Mouse (Mus musculus) midbrain, embryonic 13.5 days (tissue): ENCODE measurements around the gene Hoxb13. TPM values are rescaled to one million over a fixed set of nuclear protein-coding genes. Genes with fewer than 3 reads are reported as not detected.

Experiments used
- ATAC-seq: fragments of 200-750 bp; cut with Nextera tagmentation; 2 replicates; pipeline ENCODE4 v1.8.0; 2017; ENCODE audit warnings: mild to moderate bottlenecking, moderate TSS enrichment, moderate library complexity
- H3K27ac ChIP-seq: fragments of 300-500 bp; sonication (generic); 2 replicates; pipeline ENCODE4 v1.5.1; 2015; ENCODE audit warnings: inconsistent platforms, mild to moderate bottlenecking, moderate library complexity
- H3K27me3 ChIP-seq: fragments of 300-500 bp; sonication (generic); 2 replicates; pipeline ENCODE4 v1.6.1; 2015; ENCODE audit warnings: mild to moderate bottlenecking, inconsistent platforms
- H3K36me3 ChIP-seq: fragments of 300-500 bp; sonication (generic); 2 replicates; pipeline ENCODE4 v1.6.1; 2015; ENCODE audit warnings: mild to moderate bottlenecking, inconsistent platforms
- H3K4me1 ChIP-seq: fragments of 300-500 bp; sonication (generic); replicated peaks from 2 replicates; pipeline ENCODE4 v1.6.1; 2015; ENCODE audit warnings: inconsistent platforms
- H3K4me2 ChIP-seq: fragments of 300-500 bp; sonication (generic); replicated peaks from 2 replicates; pipeline ENCODE4 v1.6.1; 2015; ENCODE audit warnings: moderate library complexity, mild to moderate bottlenecking, inconsistent platforms
- H3K4me3 ChIP-seq: fragments of 300-500 bp; sonication (generic); replicated peaks from 2 replicates; pipeline ENCODE4 v1.5.1; 2015; ENCODE audit warnings: mild to moderate bottlenecking, inconsistent platforms
- H3K9ac ChIP-seq: fragments of 300-500 bp; sonication (generic); replicated peaks from 2 replicates; pipeline ENCODE4 v1.6.1; 2015; ENCODE audit warnings: mild to moderate bottlenecking, inconsistent platforms
- H3K9me3 ChIP-seq: fragments of 300-500 bp; sonication (generic); 2 replicates; pipeline ENCODE4 v1.6.1; 2016; ENCODE audit warnings: mild to moderate bottlenecking, inconsistent platforms
- WGBS: fragments of 180-500 bp; shearing (Covaris S2); methylation state at CpG from one replicate; pipeline ENCODE4 v1.1.7; 2015; 5-methylcytosine and 5-hydroxymethylcytosine counted together
- polyA plus RNA-seq: library from polyadenylated mRNA; unstranded; fragments of >200 nt; fragmentation: Nextera tagmentation; extraction: Ambion mirVana; gene quantifications from 2 replicates; pipeline ENCODE4 v1.2.1, GENCODE M21; 2015

Hoxb13 gene
- polyA plus RNA-seq, 1 experiment from 2014 or later, result not detected

DNA sequence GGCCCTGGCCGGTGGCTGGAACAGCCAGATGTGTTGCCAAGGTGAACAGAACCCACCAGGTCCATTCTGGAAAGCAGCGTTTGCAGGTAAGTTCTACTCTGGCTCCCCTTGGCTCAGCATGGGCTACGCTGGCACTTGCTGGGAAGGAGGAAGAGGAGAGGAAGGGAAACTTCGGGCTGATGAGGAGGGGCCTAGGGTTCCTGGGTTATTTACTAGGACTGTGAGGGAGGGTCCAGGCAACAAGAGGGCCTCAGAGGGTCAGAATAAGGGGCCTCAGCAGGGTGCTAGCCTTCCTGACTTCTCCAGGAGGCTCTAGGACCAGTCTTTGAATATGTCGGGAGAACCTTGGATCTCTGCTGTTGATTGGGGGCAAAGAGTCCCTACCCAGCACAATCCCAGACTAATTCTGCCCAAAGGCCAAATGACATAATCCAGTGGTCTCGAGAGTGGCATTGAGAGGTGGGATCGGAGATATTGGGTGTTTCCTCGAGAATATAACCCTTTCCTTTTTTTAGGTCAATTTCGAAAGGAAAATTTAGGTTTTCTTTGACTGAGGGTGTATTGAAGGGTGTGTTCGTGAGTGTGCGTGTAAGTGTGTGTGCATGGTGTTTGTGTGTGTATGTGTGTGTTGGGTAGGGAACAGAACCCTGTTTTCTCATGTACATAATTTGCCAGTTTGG, 985 bp downstream of the Hoxb13 start:
- no peak overlapping the region for H3K4me2 ChIP-seq
- H3K27me3 ChIP-seq, result peaks cover 100% of the 10 kb centered on the region
- H3K4me3 ChIP-seq, result no peak overlapping the region
- 7% methylated on average over 11 of the region's 11 CpGs for WGBS
- H3K36me3 ChIP-seq, result no peaks in the 10 kb centered on the region
- H3K9ac ChIP-seq, result no peak overlapping the region
- no peaks in the 10 kb centered on the region for H3K9me3 ChIP-seq
- no peak overlapping the region for H3K27ac ChIP-seq
- H3K4me1 ChIP-seq, result peaks cover 4% of the 10 kb centered on the region; the same call in 1 of the 2 replicates
- ATAC-seq, result no peak

DNA sequence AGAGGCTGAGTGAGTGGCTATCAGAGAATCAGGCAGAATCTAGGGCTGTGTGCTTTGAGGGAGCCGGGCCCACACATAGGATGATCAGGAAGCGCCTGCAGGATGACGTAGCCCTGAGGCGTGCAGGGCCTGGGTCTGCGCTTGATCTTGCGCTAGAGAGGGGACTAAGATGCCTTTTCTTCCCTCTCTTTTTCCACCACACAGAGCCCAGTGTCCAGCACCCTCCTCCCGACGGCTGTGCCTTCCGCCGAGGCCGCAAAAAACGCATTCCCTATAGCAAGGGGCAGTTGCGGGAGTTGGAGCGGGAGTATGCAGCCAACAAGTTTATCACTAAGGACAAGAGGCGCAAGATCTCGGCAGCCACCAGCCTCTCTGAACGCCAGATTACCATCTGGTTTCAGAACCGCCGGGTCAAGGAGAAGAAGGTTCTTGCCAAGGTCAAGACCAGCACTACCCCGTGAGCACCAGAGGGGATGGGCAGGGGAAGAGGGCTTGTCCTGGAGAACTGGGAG, 1.7 kb downstream of the Hoxb13 start:
- no peak overlapping the region for H3K4me2 ChIP-seq
- H3K4me1 ChIP-seq, result peaks cover 4% of the 10 kb centered on the region; the same call in 1 of the 2 replicates
- ATAC-seq, result no peak

DNA sequence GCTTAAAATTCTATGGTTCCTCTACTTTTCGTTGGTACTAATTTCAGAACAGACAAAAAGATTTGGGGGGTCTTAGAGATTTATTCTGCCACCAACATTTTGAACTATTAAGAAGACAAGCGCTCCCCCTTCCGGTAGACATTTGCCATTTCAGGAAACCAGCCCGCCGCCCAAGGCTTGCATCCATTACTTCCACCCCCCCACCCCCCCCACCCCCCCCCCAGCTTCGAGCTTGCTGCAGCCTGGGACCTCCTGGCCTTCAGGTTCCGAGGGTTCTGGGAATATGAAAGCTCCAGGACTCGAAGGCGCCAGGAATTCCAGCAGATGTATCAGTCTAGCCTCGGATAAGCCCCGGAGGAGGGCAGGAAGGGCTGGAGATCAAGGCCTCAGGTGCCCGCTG, 4.5 kb downstream of the Hoxb13 start:
- Histone ChIP-seq H3K4me2 (no peak overlapping the region), H3K27ac (no peak overlapping the region), H3K9me3 (no peaks in the 10 kb centered on the region), H3K36me3 (no peaks in the 10 kb centered on the region), H3K4me3 (no peak overlapping the region), H3K9ac (no peak overlapping the region), H3K27me3 (peaks cover 100% of the 10 kb centered on the region), H3K4me1 (peaks cover 4% of the 10 kb centered on the region; the same call in 1 of the 2 replicates)
- ATAC-seq, result no peak
- 3% methylated on average over 12 of the region's 12 CpGs for WGBS

More for the DNA sequence above, 1.7 kb downstream of the Hoxb13 start:
- peaks cover 100% of the 10 kb centered on the region for H3K27me3 ChIP-seq
- no peaks in the 10 kb centered on the region for H3K9me3 ChIP-seq
- no peak overlapping the region for H3K27ac ChIP-seq
- H3K9ac ChIP-seq, result no peak overlapping the region
- no peaks in the 10 kb centered on the region for H3K36me3 ChIP-seq
- H3K4me3 ChIP-seq, result no peak overlapping the region
- 1% methylated on average over 20 of the region's 20 CpGs for WGBS

DNA sequence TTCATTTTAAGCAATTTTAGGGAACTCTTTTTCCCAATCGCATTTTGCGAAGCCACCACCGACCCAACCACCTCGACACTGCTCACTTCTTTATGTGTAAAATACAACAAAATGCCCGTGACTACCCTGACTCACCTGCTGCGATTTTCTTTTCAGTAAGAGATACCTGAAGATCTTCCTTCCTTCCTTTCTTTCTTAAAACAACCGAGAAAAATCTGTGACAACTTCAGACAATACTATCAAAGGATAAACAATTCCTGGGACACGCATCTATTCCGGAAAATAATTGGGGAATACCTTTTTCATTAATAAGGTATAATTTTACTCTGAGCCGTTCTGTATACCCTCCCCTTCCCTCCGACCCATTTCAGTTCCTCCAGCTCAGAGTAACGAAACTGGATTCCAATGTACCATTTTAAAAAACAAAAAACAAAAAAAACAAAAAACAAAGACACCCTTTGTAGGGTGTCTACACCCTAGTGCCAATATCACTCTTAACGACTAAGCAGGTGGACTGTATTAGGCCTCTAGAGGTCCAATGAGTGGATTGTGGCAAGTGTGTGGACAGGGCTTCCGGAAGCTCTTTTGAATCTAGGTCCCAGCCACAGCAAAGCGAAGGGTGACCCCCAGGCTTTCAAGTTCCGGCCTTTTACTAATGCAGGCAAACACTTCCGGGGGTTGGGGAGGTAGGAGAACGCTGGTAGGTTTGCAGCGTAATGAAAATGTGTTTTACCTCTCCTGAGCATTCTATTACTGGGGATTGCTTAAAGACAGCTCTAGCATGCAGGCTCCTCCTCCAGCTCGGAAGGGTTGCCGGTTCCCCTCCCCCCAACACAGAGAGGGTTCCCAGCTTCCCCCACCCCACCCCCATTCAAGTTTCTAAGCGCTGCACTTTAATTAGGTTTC, 5.3 kb downstream of the Hoxb13 start:
- Histone ChIP-seq H3K4me2 (no peak overlapping the region), H3K36me3 (no peaks in the 10 kb centered on the region), H3K9me3 (no peaks in the 10 kb centered on the region)

DNA sequence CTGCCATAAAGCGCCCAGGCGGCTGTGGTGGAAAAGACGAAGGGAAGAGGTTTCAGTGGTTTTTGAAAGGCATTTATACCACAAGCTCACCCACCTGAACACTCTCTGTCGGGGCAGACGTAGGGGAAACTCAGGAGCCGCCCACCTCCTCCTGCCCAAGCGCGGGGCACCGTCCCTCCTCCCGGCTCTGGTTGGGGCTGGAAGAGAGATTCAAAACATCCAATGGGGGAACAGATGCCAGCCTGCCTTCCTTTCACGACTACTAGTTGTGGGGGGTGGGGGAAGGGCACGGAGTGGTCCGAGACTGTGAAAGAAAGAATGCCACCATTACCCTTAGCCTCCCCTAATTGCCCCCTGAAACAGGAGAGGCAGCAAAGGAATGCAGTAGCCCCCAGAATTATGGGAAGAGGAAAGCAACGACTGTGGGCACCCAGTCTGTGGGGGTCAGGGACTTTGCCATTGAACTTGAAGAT, 6.1 kb downstream of the Hoxb13 start:
- WGBS, result 0% methylated on average over 14 of the region's 14 CpGs
- Histone ChIP-seq H3K4me1 (no peaks in the 10 kb centered on the region), H3K4me2 (no peak overlapping the region), H3K9ac (no peak overlapping the region), H3K9me3 (no peaks in the 10 kb centered on the region), H3K27ac (no peak overlapping the region), H3K4me3 (no peak overlapping the region), H3K27me3 (peaks cover 100% of the 10 kb centered on the region), H3K36me3 (no peaks in the 10 kb centered on the region)
- no peak for ATAC-seq

More for the DNA sequence above, 5.3 kb downstream of the Hoxb13 start:
- 2% methylated on average over 22 of the region's 22 CpGs for WGBS
- no peaks in the 10 kb centered on the region for H3K4me1 ChIP-seq
- peaks cover 100% of the 10 kb centered on the region for H3K27me3 ChIP-seq
- ATAC-seq, result no peak
- no peak overlapping the region for H3K9ac ChIP-seq
- H3K4me3 ChIP-seq, result no peak overlapping the region
- no peak overlapping the region for H3K27ac ChIP-seq

DNA sequence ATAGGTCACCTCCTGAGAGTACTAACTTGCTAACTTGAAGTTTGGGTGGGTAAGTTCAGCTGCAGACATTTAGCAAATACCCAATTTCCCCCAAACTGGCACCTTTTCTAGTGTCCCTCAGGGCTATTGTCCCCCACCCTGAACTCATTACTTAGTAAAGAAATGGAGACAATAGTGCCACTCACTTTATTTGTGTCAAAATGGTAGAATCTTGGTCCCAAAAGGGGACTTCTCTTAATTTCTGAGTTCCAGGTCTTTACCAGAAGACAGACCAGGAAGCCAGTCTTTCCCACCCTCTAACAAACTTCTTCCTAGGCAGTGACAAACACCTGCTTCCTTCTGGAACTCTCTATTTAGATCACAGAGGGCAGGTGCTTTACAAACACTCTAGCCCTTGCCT, 7.6 kb downstream of the Hoxb13 start:
- no peaks in the 10 kb centered on the region for H3K4me1 ChIP-seq
- peaks cover 100% of the 10 kb centered on the region for H3K27me3 ChIP-seq
- H3K4me2 ChIP-seq, result no peak overlapping the region
- H3K4me3 ChIP-seq, result no peak overlapping the region
- ATAC-seq, result no peak
- no peaks in the 10 kb centered on the region for H3K9me3 ChIP-seq
- H3K9ac ChIP-seq, result no peak overlapping the region
- no peak overlapping the region for H3K27ac ChIP-seq
- H3K36me3 ChIP-seq, result no peaks in the 10 kb centered on the region

DNA sequence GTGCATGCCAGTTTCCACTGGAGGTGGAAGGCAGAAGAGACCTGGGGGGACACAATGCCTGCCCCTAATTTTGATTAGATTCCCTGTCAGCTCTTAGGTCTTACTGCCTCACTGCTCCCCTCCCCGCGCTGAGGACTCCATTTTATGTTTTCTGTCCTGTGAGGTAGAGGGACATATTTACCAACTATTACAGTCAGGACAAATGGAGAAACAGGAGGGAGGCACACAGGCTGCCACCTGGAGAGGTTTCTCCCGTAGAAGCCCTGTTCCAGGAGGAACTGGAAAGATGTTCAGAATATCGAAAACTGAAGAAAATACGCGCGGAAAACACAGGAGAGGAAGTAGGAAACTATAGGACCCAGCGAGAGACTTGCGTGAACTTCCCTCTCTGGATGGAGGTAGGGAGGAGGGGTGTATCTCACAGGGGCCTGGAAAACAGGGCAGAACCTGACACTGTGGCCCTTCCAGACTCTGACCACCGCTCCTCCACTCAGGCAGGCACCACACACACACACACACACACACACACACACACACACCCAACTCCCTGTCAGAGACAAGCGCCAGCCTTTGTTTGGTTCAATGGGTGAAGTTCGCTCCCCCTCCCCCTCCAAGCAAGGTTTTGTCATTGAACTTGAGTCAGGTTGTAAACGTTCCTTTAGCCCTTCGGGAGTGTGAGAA, 8.4 kb downstream of the Hoxb13 start:
- no peak overlapping the region for H3K27ac ChIP-seq
- no peaks in the 10 kb centered on the region for H3K9me3 ChIP-seq
- no peak for ATAC-seq
- 2% methylated on average over 14 of the region's 14 CpGs for WGBS
- no peak overlapping the region for H3K4me3 ChIP-seq
- no peaks in the 10 kb centered on the region for H3K4me1 ChIP-seq
- H3K9ac ChIP-seq, result no peak overlapping the region
- H3K36me3 ChIP-seq, result no peaks in the 10 kb centered on the region
- peaks cover 100% of the 10 kb centered on the region for H3K27me3 ChIP-seq
- H3K4me2 ChIP-seq, result no peak overlapping the region

DNA sequence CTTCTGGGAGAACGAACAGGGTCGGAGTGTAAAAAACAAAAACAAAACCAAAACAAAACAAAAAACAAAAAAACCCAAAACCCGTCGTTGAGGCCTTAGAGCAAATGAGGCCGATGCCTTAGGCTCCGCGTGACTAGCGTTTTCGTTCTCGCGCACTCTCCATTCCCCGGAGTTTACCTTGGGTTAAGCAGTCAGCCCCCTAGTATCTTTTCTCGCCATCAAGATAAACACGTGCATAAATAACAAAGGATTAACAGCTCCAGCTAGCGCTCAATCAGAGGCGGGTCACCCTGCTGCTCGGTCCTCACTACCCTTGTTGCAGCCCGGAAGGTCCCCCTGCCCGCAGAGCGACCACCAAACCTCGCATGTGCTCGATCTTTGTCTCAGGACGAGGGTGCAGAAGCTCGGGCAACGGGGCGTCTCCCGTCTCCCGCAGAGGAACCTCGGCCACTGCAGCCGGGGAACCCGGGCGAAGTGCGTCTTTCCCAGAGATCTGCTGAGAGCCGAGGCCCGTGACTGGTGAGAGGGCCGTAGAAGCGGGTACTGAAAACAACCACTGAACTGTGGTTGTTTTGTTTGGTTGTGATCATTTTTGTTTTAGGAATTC, 9.2 kb downstream of the Hoxb13 start:
- peaks cover 100% of the 10 kb centered on the region for H3K27me3 ChIP-seq
- H3K9me3 ChIP-seq, result no peaks in the 10 kb centered on the region
- ATAC-seq, result no peak
- no peak overlapping the region for H3K9ac ChIP-seq
- no peak overlapping the region for H3K4me2 ChIP-seq
- no peaks in the 10 kb centered on the region for H3K4me1 ChIP-seq
- WGBS, result under 1% methylated on average over 37 of the region's 37 CpGs
- no peak overlapping the region for H3K27ac ChIP-seq
- H3K4me3 ChIP-seq, result no peak overlapping the region
- no peaks in the 10 kb centered on the region for H3K36me3 ChIP-seq

DNA sequence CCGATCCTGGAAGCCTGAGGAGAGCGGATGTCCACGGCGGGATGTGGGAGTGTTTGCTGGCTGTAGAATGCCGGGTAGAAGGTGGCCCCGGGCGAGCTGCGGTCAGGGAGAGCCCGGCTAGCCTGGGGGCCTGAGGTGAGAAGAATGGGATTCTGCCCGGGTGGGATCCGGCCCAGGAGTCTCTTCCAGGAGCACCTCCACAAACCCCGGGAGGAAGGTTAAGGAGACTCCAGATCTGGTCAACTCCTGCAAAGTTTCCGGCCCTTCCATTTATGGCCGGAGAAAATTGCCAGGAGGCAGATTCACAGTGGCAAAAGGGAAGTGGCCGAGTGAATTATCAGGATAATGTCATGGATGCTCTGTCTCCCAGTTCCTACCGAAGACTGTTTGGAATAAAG, 9.7 kb downstream of the Hoxb13 start:
- under 1% methylated on average over 16 of the region's 16 CpGs for WGBS
- ATAC-seq, result no peak
- no peaks in the 10 kb centered on the region for H3K4me1 ChIP-seq
- H3K36me3 ChIP-seq, result no peaks in the 10 kb centered on the region
- H3K9me3 ChIP-seq, result no peaks in the 10 kb centered on the region
- no peak overlapping the region for H3K4me2 ChIP-seq
- no peak overlapping the region for H3K9ac ChIP-seq
- no peak overlapping the region for H3K27ac ChIP-seq
- no peak overlapping the region for H3K4me3 ChIP-seq
- H3K27me3 ChIP-seq, result peaks cover 100% of the 10 kb centered on the region

DNA sequence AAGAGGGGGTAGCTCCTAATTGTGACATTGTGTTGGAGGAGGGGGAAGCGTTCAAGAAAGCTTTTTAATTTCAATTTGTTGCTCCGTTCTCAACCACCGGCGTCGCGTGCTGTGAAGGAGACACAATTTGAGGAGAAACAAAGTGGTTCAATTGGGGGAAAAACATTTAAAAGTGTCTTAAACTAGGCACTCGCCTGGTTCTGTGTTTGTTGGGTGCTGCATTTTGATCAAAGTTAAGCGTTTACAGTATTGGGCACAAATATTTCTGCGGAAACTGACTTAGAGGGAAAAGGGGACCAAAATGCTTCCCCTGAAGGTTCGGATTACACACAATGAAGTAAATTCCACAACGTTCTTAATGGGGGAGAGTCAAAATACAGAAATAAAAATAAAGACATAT, 10.2 kb downstream of the Hoxb13 start:
- no peak for ATAC-seq
- Histone ChIP-seq H3K4me3 (no peak overlapping the region), H3K27ac (no peak overlapping the region), H3K9me3 (no peaks in the 10 kb centered on the region), H3K27me3 (peaks cover 100% of the 10 kb centered on the region), H3K9ac (no peak overlapping the region), H3K4me2 (no peak overlapping the region), H3K36me3 (no peaks in the 10 kb centered on the region), H3K4me1 (no peaks in the 10 kb centered on the region)
- 2% methylated on average over 11 of the region's 11 CpGs for WGBS

DNA sequence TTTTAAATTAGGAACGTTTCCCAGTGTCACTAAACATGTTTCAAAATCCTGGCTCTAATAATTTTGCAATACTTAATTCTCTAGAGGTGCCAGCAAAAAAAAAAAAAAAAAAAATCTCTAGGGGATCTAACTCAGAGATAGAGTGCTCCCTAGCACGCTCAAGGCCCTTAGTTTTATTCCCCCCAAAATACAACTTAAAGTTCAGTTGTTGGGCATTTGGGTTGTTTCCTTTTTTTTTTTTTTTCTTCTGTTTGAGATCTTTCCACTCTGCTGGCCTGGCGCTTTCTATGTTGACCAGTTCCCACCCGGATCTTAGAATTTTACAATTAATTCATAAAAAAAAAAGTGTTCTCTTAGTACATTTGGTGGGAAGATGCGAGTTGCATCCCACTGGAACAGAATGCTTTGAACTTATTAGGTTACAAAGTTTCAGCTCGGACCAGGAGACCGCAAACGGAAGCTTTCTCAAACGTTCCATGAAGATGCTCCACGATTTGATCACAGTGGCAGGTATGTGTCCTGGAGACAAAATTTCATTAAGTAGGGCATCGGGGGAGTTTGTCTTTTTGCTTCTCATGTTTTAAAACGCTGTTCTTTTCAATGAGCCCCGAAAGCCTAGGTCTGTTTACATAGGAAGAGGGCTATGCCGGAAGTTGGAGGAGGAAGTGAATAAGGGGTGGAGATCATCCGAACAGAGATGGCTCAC, 11.5 kb downstream of the Hoxb13 start:
- no peak overlapping the region for H3K9ac ChIP-seq
- H3K4me3 ChIP-seq, result no peak overlapping the region
- peaks cover 99% of the 10 kb centered on the region for H3K27me3 ChIP-seq
- no peak overlapping the region for H3K4me2 ChIP-seq
- no peak for ATAC-seq
- no peaks in the 10 kb centered on the region for H3K9me3 ChIP-seq
- no peak overlapping the region for H3K27ac ChIP-seq
- 4% methylated on average over 15 of the region's 15 CpGs for WGBS
- H3K4me1 ChIP-seq, result no peaks in the 10 kb centered on the region
- H3K36me3 ChIP-seq, result no peaks in the 10 kb centered on the region
